Mouse (Mus musculus): ENCODE data around the gene Tmem203. TPM values are rescaled to one million over a fixed set of nuclear protein-coding genes. Genes with fewer than 3 reads are reported as not detected.

Tmem203 gene
- polyA plus RNA-seq (2021; fragmentation: Nextera tagmentation): 30.8 and 34.2 TPM in 2 replicates
- long read RNA-seq, experiment 1, transcript Tmem203-201 (1 exons, 854 nt): major isoform, 18 of 18 reads
- long read RNA-seq, experiment 1, partial matches to known transcripts: 0 of 18 reads
- long read RNA-seq, experiment 1, other reads (novel, unspliced or antisense): 0 of 18 reads
- long read RNA-seq, experiment 2, transcript Tmem203-201 (1 exons, 854 nt): major isoform, 9 of 9 reads
- long read RNA-seq, experiment 2, partial matches to known transcripts: 0 of 9 reads
- long read RNA-seq, experiment 2, other reads (novel, unspliced or antisense): 0 of 9 reads

GRCm38 (mm10) chr2:25255284-25255779 is at the start of gene Tmem203:
Gene Tmem203, plus strand, starts transcription at chr2:25255439.

GRCm38 (mm10) chr2:25211121-25211670 is 44.0 kb upstream of the Tmem203 start, which contains the start of gene Nelfb:
Gene Nelfb, minus strand, starts transcription at chr2:25211489.

GRCm38 (mm10) chr2:25214444-25214843 is 40.8 kb upstream of the Tmem203 start, which contains the start of gene Stpg3:
Gene Stpg3, minus strand, starts transcription at chr2:25214637.

GRCm38 (mm10) chr2:25218445-25218844 is 36.8 kb upstream of the Tmem203 start, which contains the start of gene Fam166a:
Gene Fam166a, plus strand, starts transcription at chr2:25218745.

GRCm38 (mm10) chr2:25224492-25224765 is 30.8 kb upstream of the Tmem203 start, which contains the start of gene Tubb4b:
Gene Tubb4b, minus strand, starts transcription at chr2:25224702.

GRCm38 (mm10) chr2:25234050-25234449 is 21.2 kb upstream of the Tmem203 start, which contains the start of gene Slc34a3:
Gene Slc34a3, minus strand, starts transcription at chr2:25234364.

GRCm38 (mm10) chr2:25236614-25237013 is 18.6 kb upstream of the Tmem203 start, which contains the start of gene Rnf224:
Gene Rnf224, minus strand, starts transcription at chr2:25236787.

GRCm38 (mm10) chr2:25242101-25242506 is 13.1 kb upstream of the Tmem203 start, which contains the start of the genes Rnf208 and Cysrt1:
Gene Rnf208, plus strand, starts transcription at chr2:25242255.
Gene Cysrt1, minus strand, starts transcription at chr2:25242452.

GRCm38 (mm10) chr2:25246183-25247072 is 8.8 kb upstream of the Tmem203 start, which contains the start of gene AL732309.1:
Gene AL732309.1, minus strand, starts transcription at chr2:25246863.

GRCm38 (mm10) chr2:25262291-25262767 is 7.1 kb downstream of the Tmem203 start, which contains the start of gene Tprn:
Gene Tprn, plus strand, starts transcription at chr2:25262618.

GRCm38 (mm10) chr2:25271827-25272511 is 16.7 kb downstream of the Tmem203 start, which contains the start of the genes Ssna1 and Anapc2:
Gene Ssna1, minus strand, starts transcription at chr2:25272438.
Gene Anapc2, plus strand, starts transcription at chr2:25272478.

GRCm38 (mm10) chr2:25287927-25288649 is 32.8 kb downstream of the Tmem203 start, which contains the start of gene Tmem210:
Gene Tmem210, plus strand, starts transcription at chr2:25288145.

GRCm38 (mm10) chr2:25289651-25290050 is 34.4 kb downstream of the Tmem203 start, which contains the start of gene Lrrc26:
Gene Lrrc26, plus strand, starts transcription at chr2:25289915.

Other genes starting within 250 kb of the Tmem203 start
- 596 and 716 TPM in 2 replicates for gene Nsmf, start 201.1 kb upstream of the Tmem203 start, polyA plus RNA-seq (2021; fragmentation: Nextera tagmentation)
- gene Entpd8, start 175.1 kb upstream of the Tmem203 start, polyA plus RNA-seq (2021; fragmentation: Nextera tagmentation): not detected in 2 replicates
- not detected in 2 replicates for gene Noxa1, start 160.3 kb upstream of the Tmem203 start, polyA plus RNA-seq (2021; fragmentation: Nextera tagmentation)
- 3.4 and 5.2 TPM in 2 replicates for gene Nrarp, start 74.7 kb upstream of the Tmem203 start, polyA plus RNA-seq (2021; fragmentation: Nextera tagmentation)
- gene Tor4a, start 58.6 kb upstream of the Tmem203 start, polyA plus RNA-seq (2021; fragmentation: Nextera tagmentation): 2.4 and 3.3 TPM in 2 replicates
- 32.7 and 34.5 TPM in 2 replicates for gene Nelfb, start 44.0 kb upstream of the Tmem203 start, polyA plus RNA-seq (2021; fragmentation: Nextera tagmentation)
- not detected in 2 replicates for gene Stpg3, start 40.8 kb upstream of the Tmem203 start, polyA plus RNA-seq (2021; fragmentation: Nextera tagmentation)
- 12.9 and 15.7 TPM in 2 replicates for gene Fam166a, start 36.7 kb upstream of the Tmem203 start, polyA plus RNA-seq (2021; fragmentation: Nextera tagmentation)
- gene Tubb4b, start 30.7 kb upstream of the Tmem203 start, polyA plus RNA-seq (2021; fragmentation: Nextera tagmentation): 531 and 583 TPM in 2 replicates
- gene Slc34a3, start 21.1 kb upstream of the Tmem203 start, polyA plus RNA-seq (2021; fragmentation: Nextera tagmentation): 0.45 TPM in 2 replicates
- not detected in 2 replicates for gene Rnf224, start 18.7 kb upstream of the Tmem203 start, polyA plus RNA-seq (2021; fragmentation: Nextera tagmentation)
- 52.0 and 62.6 TPM in 2 replicates for gene Rnf208, start 13.2 kb upstream of the Tmem203 start, polyA plus RNA-seq (2021; fragmentation: Nextera tagmentation)
- not detected in 2 replicates for gene Cysrt1, start 13.0 kb upstream of the Tmem203 start, polyA plus RNA-seq (2021; fragmentation: Nextera tagmentation)
- gene AL732309.1, start 8.6 kb upstream of the Tmem203 start, polyA plus RNA-seq (2021; fragmentation: Nextera tagmentation): 0.79 and 1.6 TPM in 2 replicates
- gene Tprn, start 7.2 kb downstream of the Tmem203 start, polyA plus RNA-seq (2021; fragmentation: Nextera tagmentation): 12.5 and 13.7 TPM in 2 replicates
- 76.5 and 79.6 TPM in 2 replicates for gene Ssna1, start 17.0 kb downstream of the Tmem203 start, polyA plus RNA-seq (2021; fragmentation: Nextera tagmentation)
- gene Anapc2, start 17.0 kb downstream of the Tmem203 start, polyA plus RNA-seq (2021; fragmentation: Nextera tagmentation): 32.4 and 34.4 TPM in 2 replicates
- gene Tmem210, start 32.7 kb downstream of the Tmem203 start, polyA plus RNA-seq (2021; fragmentation: Nextera tagmentation): not detected in 2 replicates
- 0.26 and 0.28 TPM in 2 replicates for gene Lrrc26, start 34.5 kb downstream of the Tmem203 start, polyA plus RNA-seq (2021; fragmentation: Nextera tagmentation)
- gene Grin1, start 63.7 kb downstream of the Tmem203 start, polyA plus RNA-seq (2021; fragmentation: Nextera tagmentation): 101 and 125 TPM in 2 replicates
- 13.0 and 18.8 TPM in 2 replicates for gene Man1b1, start 76.9 kb downstream of the Tmem203 start, polyA plus RNA-seq (2021; fragmentation: Nextera tagmentation)
- 17.5 and 27.1 TPM in 2 replicates for gene Dpp7, start 100.9 kb downstream of the Tmem203 start, polyA plus RNA-seq (2021; fragmentation: Nextera tagmentation)
- 26.0 and 26.4 TPM in 2 replicates for gene Uap1l1, start 110.2 kb downstream of the Tmem203 start, polyA plus RNA-seq (2021; fragmentation: Nextera tagmentation)
- 2.3 and 2.4 TPM in 2 replicates for gene Sapcd2, start 116.9 kb downstream of the Tmem203 start, polyA plus RNA-seq (2021; fragmentation: Nextera tagmentation)
- gene Entpd2, start 140.4 kb downstream of the Tmem203 start, polyA plus RNA-seq (2021; fragmentation: Nextera tagmentation): 21.4 and 46.8 TPM in 2 replicates
- 292 and 359 TPM in 2 replicates for gene Npdc1, start 143.9 kb downstream of the Tmem203 start, polyA plus RNA-seq (2021; fragmentation: Nextera tagmentation)
- gene Fut7, start 167.8 kb downstream of the Tmem203 start, polyA plus RNA-seq (2021; fragmentation: Nextera tagmentation): 0.06 and 0.20 TPM in 2 replicates
- gene Abca2, start 173.3 kb downstream of the Tmem203 start, polyA plus RNA-seq (2021; fragmentation: Nextera tagmentation): 33.0 and 34.1 TPM in 2 replicates
- gene Clic3, start 201.4 kb downstream of the Tmem203 start, polyA plus RNA-seq (2021; fragmentation: Nextera tagmentation): 0.70 and 9.1 TPM in 2 replicates
- gene Paxx, start 205.7 kb downstream of the Tmem203 start, polyA plus RNA-seq (2021; fragmentation: Nextera tagmentation): 111 and 116 TPM in 2 replicates
- 2,394 and 5,724 TPM in 2 replicates for gene Ptgds, start 214.6 kb downstream of the Tmem203 start, polyA plus RNA-seq (2021; fragmentation: Nextera tagmentation)
- gene Lcn12, start 238.5 kb downstream of the Tmem203 start, polyA plus RNA-seq (2021; fragmentation: Nextera tagmentation): not detected in 2 replicates
- gene Fbxw5, start 245.3 kb downstream of the Tmem203 start, polyA plus RNA-seq (2021; fragmentation: Nextera tagmentation): 124 and 134 TPM in 2 replicates
- 1.8 and 2.0 TPM in 2 replicates for gene C8g, start 246.3 kb downstream of the Tmem203 start, polyA plus RNA-seq (2021; fragmentation: Nextera tagmentation)